Mouse (Mus musculus): ENCODE results near the gene Bex1.

Gene Bex1

GRCm38 (mm10) chrX:136214729-136215677, at the start of gene Bex1, which contains the start of gene Tceal7:
Bex1 (minus strand) TSS chrX:136215513.
Tceal7 (plus strand) TSS chrX:136214779.
- DNase-seq = peak; percentile 13

DNA sequence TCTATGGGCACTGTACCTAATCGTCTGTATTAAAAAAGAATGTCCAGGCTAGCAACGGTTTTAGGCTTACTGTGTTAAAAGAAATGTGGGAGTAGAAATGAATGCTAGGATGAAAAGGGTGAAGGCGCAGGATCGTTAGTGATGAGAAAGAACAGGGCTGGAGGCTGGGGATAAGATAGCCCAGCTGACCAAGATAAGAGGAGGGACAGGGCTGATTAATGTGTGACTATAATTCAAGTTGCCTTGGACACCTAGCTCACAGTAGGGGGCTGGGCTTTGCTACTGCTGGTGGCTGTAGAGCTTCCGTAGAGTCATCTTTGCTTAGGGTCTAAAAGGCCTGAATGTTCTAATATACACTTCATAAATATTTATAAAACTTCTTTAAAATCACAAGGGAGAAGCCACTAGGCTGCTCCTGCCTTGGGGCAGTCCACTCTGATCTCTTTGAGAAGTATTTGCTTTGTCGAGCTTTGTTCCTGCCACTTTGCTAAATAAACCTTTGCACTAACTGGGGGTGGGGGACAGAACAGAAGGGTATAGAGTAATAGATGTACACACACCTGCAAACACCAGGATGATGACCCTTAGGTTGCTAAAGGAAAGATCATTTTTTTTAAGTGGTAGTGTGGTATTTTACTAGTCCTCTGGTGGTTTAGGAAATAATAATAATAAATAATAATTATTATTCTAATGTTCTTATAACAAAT, 36.9 kb upstream of the Bex1 start:
- no peak for DNase-seq

GRCm38 (mm10) chrX:136249671-136250070, 34.4 kb upstream of the Bex1 start:
- DNase-seq = no peak

DNA sequence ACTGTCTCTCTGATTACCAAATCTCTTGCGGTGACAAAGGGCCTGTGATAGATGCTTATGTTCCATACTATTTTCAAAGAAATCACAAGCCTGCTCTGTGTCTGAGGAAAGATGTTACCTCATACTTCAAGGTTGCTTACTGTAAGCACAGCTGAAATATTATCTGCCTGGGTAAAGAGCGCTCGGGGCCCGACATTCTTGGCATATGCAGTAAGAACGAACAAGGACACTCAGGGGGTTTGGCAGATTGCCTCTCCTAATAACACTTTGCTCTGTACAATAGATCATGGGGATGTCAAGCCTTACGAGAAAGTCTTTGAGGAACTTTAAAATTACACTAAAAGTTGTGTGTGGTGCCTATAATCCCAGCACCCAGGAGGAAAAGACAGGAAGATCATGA, 33.5 kb upstream of the Bex1 start:
- DNase-seq = no peak

GRCm38 (mm10) chrX:136245521-136246071, 30.3 kb upstream of the Bex1 start:
- DNase-seq = peak; percentile 15

DNA sequence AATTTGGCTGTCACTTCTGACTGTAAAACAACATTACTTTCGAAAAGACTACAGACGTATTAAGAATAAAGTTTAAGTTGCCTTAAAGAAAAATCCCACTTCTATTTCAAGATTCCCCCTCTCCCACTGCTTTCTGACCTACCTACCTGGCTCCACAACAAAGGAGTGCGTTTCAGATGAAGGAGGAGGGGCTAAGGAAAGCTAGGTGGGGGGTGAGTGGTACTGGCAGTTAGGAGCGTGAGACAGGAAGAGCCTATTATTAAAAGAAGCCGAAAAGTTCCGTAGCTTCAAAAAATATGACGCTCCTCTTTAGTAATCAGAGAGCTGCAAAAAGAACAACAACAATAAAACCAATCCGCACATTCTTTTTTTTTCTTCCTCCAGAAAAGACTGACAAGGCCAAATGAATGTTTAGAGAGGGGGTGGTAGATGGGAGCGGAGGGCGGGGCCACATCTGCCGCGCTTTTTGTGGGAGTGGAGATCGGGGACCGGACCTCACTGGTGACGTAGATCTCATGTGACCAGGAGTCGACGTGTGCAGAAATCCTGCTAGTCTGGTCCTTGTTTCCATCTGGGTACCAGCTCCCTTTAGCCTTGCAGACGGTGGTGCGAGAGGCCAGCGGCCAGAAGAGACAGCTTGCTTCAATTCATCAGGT, 29.4 kb upstream of the Bex1 start, which contains the start of gene Tceal9:
Gene Tceal9, plus strand, starts transcription at position 506 of the 656 bp plus-strand sequence.
- DNase-seq = peak; percentile 66

GRCm38 (mm10) chrX:136243181-136243580, 27.9 kb upstream of the Bex1 start:
- no peak for DNase-seq

- DNase-seq = no peak
Observed at GRCm38 (mm10) chrX:136238118-136238517, 22.8 kb upstream of the Bex1 start.

- no peak for DNase-seq
Observed at GRCm38 (mm10) chrX:136227768-136228167, 12.5 kb upstream of the Bex1 start.

GRCm38 (mm10) chrX:136223714-136224113, 8.4 kb upstream of the Bex1 start:
- no peak for DNase-seq

- DNase-seq = no peak
Observed at GRCm38 (mm10) chrX:136216303-136216702, 990 bp upstream of the Bex1 start.

GRCm38 (mm10) chrX:136213396-136213795, 1.9 kb downstream of the Bex1 start:
- no peak for DNase-seq

GRCm38 (mm10) chrX:136204406-136204805, 10.9 kb downstream of the Bex1 start:
- DNase-seq = no peak

DNA sequence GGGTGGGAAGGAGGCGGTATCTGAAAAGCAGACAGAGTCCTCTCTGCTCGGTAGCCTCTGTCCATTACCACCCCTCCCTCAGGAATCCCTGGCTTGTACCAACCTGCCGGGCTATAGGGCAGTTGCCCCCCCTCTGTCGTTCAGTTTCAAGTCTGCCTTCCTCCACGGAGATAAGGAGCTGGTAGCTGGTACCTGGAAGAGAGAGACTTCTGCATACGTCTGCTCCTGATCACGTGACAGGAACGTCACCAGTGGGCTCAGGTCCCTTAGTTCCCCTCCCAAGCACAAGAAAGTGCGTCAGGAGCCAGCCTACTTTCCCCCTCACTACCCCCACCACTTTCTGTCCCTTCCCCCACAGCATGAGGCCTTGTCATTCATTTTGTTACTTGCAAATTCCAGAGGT, 11.6 kb downstream of the Bex1 start, which contains the start of gene Tceal5:
Gene Tceal5, minus strand, starts transcription at position 213 of the 403 bp plus-strand sequence.
- peak; percentile 50 for DNase-seq

- no peak for DNase-seq
Observed at GRCm38 (mm10) chrX:136203257-136203656, 12.1 kb downstream of the Bex1 start.

- no peak for DNase-seq
Observed at GRCm38 (mm10) chrX:136196873-136197272, 18.4 kb downstream of the Bex1 start.

DNA sequence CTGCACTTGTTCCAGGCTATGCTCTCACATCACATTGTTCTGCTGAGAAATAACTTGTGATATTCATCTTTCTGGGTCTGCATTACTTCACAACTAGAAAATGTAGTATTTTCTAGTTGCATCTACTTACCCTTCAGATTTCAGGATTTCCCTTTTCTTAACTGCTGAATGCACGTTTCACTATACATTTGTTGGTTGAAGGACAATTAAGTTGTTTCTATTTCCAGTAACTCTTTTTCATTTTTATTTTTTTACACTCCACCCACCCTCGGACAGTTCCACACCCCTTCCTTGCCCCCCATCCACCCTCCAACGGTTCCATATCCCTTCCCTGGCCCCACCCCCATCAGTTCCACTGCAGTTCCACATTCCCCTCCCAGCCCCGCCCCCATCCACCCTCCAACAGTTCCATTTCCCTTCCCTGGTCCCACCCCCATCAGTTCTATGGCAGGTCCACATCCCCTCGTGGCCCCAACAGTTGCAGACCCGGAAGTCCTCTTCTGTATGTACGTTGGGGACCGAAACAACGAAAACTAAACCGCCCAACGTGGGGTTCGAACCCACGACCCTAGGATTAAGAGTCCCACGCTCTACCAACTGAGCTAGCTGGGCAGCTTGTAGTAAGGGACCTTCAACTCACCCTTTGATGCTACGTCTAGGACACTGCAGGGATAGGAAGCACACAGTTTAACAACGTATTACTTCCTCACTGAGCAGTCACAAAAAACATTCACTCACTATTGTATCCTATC, 19.9 kb downstream of the Bex1 start:
- no peak for DNase-seq

DNA sequence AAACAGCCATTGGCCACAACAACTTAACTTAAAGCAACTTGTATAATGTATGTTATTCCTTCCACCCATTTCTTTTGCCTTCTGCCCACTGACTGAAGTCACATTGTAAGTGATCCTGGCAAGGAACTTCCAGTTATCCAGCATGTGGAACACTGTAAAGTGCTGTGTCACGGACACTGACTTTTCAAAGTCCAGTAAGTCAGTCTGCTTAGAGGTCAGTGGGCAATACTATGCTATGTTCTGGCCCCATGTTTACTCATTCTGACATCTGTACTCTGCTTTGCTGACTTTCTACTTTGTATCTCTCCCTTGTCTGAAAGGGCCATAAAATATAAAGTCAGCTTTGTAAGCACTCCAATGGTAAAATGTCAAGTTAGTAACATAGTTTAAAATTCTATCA, 32.2 kb downstream of the Bex1 start:
- DNase-seq = no peak

GRCm38 (mm10) chrX:136180897-136181553, 34.3 kb downstream of the Bex1 start:
- DNase-seq = no peak

GRCm38 (mm10) chrX:136172786-136173185, 42.5 kb downstream of the Bex1 start:
- no peak for DNase-seq

GRCm38 (mm10) chrX:136172118-136172551, 43.2 kb downstream of the Bex1 start, which contains the start of gene Tceal8:
Tceal8 (minus strand) TSS chrX:136172342.
- DNase-seq = peak; percentile 64
